Mouse (Mus musculus) embryo, embryonic 11.5 days (tissue): ENCODE results near the gene Anxa8.

Experiments
- DNase-seq: peaks from one replicate; pipeline ENCODE4 v3.0.0-alpha.2; 2012; ENCODE audit warnings: low read depth, low spot score

The Anxa8 gene

GRCm38 (mm10) chr14:34119046-34119723, 33.4 kb downstream of the Anxa8 start:
- DNase-seq: no peak

- no peak for DNase-seq
Observed at GRCm38 (mm10) chr14:34120016-34120910, 34.5 kb downstream of the Anxa8 start.

GRCm38 (mm10) chr14:34120923-34121351, 35.2 kb downstream of the Anxa8 start:
- no peak for DNase-seq

GRCm38 (mm10) chr14:34121691-34122090, 35.9 kb downstream of the Anxa8 start:
- no peak for DNase-seq

- DNase-seq: no peak
Observed at GRCm38 (mm10) chr14:34131216-34131615, 45.4 kb downstream of the Anxa8 start.

GRCm38 (mm10) chr14:34135391-34135790, 49.6 kb downstream of the Anxa8 start:
- DNase-seq: no peak

- no peak for DNase-seq
Observed at GRCm38 (mm10) chr14:34139671-34140664, 54.2 kb downstream of the Anxa8 start.

- no peak for DNase-seq
Observed at GRCm38 (mm10) chr14:34142316-34142715, 56.5 kb downstream of the Anxa8 start.

- no peak for DNase-seq
Observed at GRCm38 (mm10) chr14:34142915-34143314, 57.1 kb downstream of the Anxa8 start.
